Mouse (Mus musculus): ENCODE measurements around the gene Zfp683. TPM values are rescaled to one million over a fixed set of nuclear protein-coding genes. Genes with fewer than 3 reads are reported as not detected.

The Zfp683 gene
- polyA plus RNA-seq (2015; fragmentation: Illumina TruSeq; extraction: RNeasy Lipid Tissue Mini Kit (QIAGEN cat#74804); ENCODE audit: low read depth, low replicate concordance) = not detected

GRCm38 (mm10) chr4:134053538-134053937, at the start of gene Zfp683:
Zfp683 (plus strand) TSS chr4:134053838.

GRCm38 (mm10) chr4:134018779-134019145, 34.9 kb upstream of the Zfp683 start, which contains the start of gene Lin28a:
Lin28a (minus strand) TSS chr4:134018841.

GRCm38 (mm10) chr4:134060135-134060865, 6.7 kb downstream of the Zfp683 start, which contains the start of gene Crybg2:
Crybg2 (plus strand) TSS chr4:134060815.

GRCm38 (mm10) chr4:134094923-134095547, 41.4 kb downstream of the Zfp683 start, which contains the start of gene Cd52:
Cd52 (minus strand) TSS chr4:134095082.

GRCm38 (mm10) chr4:134101979-134102741, 48.5 kb downstream of the Zfp683 start, which contains the start of gene Ubxn11:
Ubxn11 (plus strand) TSS chr4:134102570.

Other genes starting within 250 kb of the Zfp683 start
- gene Rps6ka1, start 166.0 kb upstream of the Zfp683 start, polyA plus RNA-seq (2015; fragmentation: Illumina TruSeq; extraction: RNeasy Lipid Tissue Mini Kit (QIAGEN cat#74804); ENCODE audit: low read depth, low replicate concordance) = 12.6 TPM
- gene Hmgn2, start 85.2 kb upstream of the Zfp683 start, polyA plus RNA-seq (2015; fragmentation: Illumina TruSeq; extraction: RNeasy Lipid Tissue Mini Kit (QIAGEN cat#74804); ENCODE audit: low read depth, low replicate concordance) = 235 TPM
- 54.8 TPM for gene Dhdds, start 52.9 kb upstream of the Zfp683 start, polyA plus RNA-seq (2015; fragmentation: Illumina TruSeq; extraction: RNeasy Lipid Tissue Mini Kit (QIAGEN cat#74804); ENCODE audit: low read depth, low replicate concordance)
- gene Lin28a, start 35.0 kb upstream of the Zfp683 start, polyA plus RNA-seq (2015; fragmentation: Illumina TruSeq; extraction: RNeasy Lipid Tissue Mini Kit (QIAGEN cat#74804); ENCODE audit: low read depth, low replicate concordance) = 0.12 TPM
- 3.2 TPM for gene Crybg2, start 7.0 kb downstream of the Zfp683 start, polyA plus RNA-seq (2015; fragmentation: Illumina TruSeq; extraction: RNeasy Lipid Tissue Mini Kit (QIAGEN cat#74804); ENCODE audit: low read depth, low replicate concordance)
- 9.8 TPM for gene Cd52, start 41.2 kb downstream of the Zfp683 start, polyA plus RNA-seq (2015; fragmentation: Illumina TruSeq; extraction: RNeasy Lipid Tissue Mini Kit (QIAGEN cat#74804); ENCODE audit: low read depth, low replicate concordance)
- gene Ubxn11, start 48.7 kb downstream of the Zfp683 start, polyA plus RNA-seq (2015; fragmentation: Illumina TruSeq; extraction: RNeasy Lipid Tissue Mini Kit (QIAGEN cat#74804); ENCODE audit: low read depth, low replicate concordance) = 19.3 TPM
- 286 TPM for gene Sh3bgrl3, start 75.0 kb downstream of the Zfp683 start, polyA plus RNA-seq (2015; fragmentation: Illumina TruSeq; extraction: RNeasy Lipid Tissue Mini Kit (QIAGEN cat#74804); ENCODE audit: low read depth, low replicate concordance)
- gene Cep85, start 133.3 kb downstream of the Zfp683 start, polyA plus RNA-seq (2015; fragmentation: Illumina TruSeq; extraction: RNeasy Lipid Tissue Mini Kit (QIAGEN cat#74804); ENCODE audit: low read depth, low replicate concordance) = 12.2 TPM
- not detected for gene Gm7534, start 149.2 kb downstream of the Zfp683 start, polyA plus RNA-seq (2015; fragmentation: Illumina TruSeq; extraction: RNeasy Lipid Tissue Mini Kit (QIAGEN cat#74804); ENCODE audit: low read depth, low replicate concordance)
- not detected for gene Catsper4, start 173.5 kb downstream of the Zfp683 start, polyA plus RNA-seq (2015; fragmentation: Illumina TruSeq; extraction: RNeasy Lipid Tissue Mini Kit (QIAGEN cat#74804); ENCODE audit: low read depth, low replicate concordance)
- gene Cnksr1, start 184.6 kb downstream of the Zfp683 start, polyA plus RNA-seq (2015; fragmentation: Illumina TruSeq; extraction: RNeasy Lipid Tissue Mini Kit (QIAGEN cat#74804); ENCODE audit: low read depth, low replicate concordance) = 0.18 TPM
- gene E130218I03Rik, start 189.8 kb downstream of the Zfp683 start, polyA plus RNA-seq (2015; fragmentation: Illumina TruSeq; extraction: RNeasy Lipid Tissue Mini Kit (QIAGEN cat#74804); ENCODE audit: low read depth, low replicate concordance) = not detected
- gene Zfp593, start 191.8 kb downstream of the Zfp683 start, polyA plus RNA-seq (2015; fragmentation: Illumina TruSeq; extraction: RNeasy Lipid Tissue Mini Kit (QIAGEN cat#74804); ENCODE audit: low read depth, low replicate concordance) = 12.3 TPM
- not detected for gene Gm30191, start 193.1 kb downstream of the Zfp683 start, polyA plus RNA-seq (2015; fragmentation: Illumina TruSeq; extraction: RNeasy Lipid Tissue Mini Kit (QIAGEN cat#74804); ENCODE audit: low read depth, low replicate concordance)
- gene Grrp1, start 200.3 kb downstream of the Zfp683 start, polyA plus RNA-seq (2015; fragmentation: Illumina TruSeq; extraction: RNeasy Lipid Tissue Mini Kit (QIAGEN cat#74804); ENCODE audit: low read depth, low replicate concordance) = 4.2 TPM
- 11.7 TPM for gene Pdik1l, start 234.1 kb downstream of the Zfp683 start, polyA plus RNA-seq (2015; fragmentation: Illumina TruSeq; extraction: RNeasy Lipid Tissue Mini Kit (QIAGEN cat#74804); ENCODE audit: low read depth, low replicate concordance)

All from brain, adult 10 weeks (tissue).